Mouse (Mus musculus): Measurements from ENCODE around the gene Zfp941.
"Not testable (repeated sequence)": the region's sequence is repeated elsewhere in the genome, so short reads cannot be mapped to it uniquely, and the experiment has no call there.

Gene Zfp941

GRCm38 (mm10) chr7:140765391-140765790 is 56.6 kb downstream of the Zfp941 start:
- DNase-seq, result not testable (repeated sequence)

- DNase-seq, result peak; percentile 65
Observed at GRCm38 (mm10) chr7:140763447-140764020, 58.4 kb downstream of the Zfp941 start, which contains the start of gene Cyp2e1. Cyp2e1 (plus strand) TSS chr7:140763739.

GRCm38 (mm10) chr7:140760647-140761046 is 61.3 kb downstream of the Zfp941 start:
- no peak for DNase-seq

Measured in kidney, postnatal 14 days (tissue).